In the genomic region with DNA sequence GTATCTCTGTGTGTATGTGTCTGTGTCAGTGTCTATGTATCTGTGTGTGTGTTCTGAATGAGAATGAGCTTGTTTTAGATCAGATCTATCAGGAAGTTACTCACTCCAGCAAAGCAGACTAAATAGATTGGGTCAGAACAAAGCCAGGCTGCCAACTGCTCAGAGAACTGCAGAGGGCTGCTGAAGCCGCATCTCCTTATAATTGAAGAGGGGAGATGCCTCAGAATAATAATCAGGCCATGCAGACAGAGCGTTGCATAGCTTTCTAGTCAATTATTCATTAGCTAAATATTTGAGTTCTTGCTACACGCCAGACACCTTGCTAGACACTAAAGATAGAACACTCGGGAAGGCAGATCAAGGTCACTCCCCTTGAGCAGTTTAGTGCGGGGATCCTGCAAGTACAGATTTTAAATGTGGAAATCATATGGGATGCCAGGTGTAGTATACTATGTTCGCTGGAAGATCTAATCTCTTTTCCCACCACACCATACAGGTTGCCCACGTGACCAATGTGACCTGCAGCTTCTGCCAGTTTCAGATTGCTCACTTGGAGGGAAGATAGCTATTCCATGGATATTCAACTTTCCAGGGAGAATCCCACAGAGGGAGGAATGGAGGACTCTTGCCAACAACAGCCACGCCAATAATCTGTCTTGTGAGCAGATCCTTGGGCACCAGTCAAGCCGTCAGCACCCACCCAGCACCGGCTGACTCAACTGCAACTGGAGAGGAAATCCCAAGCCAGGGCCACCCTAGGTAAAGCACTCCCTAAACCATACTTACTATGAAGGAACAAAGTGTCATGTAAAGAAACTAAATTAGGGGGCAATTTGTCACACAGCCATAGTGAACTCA, we compare ENCODE assay signal across 10 mouse cellular contexts. TPM values are rescaled to one million over a fixed set of nuclear protein-coding genes. Genes with fewer than 3 reads are reported as not detected.
DNase-seq lines count a peak whose midpoint lies in the region; ATAC-seq and TF ChIP-seq lines count a peak whose summit lies in the region.
"Had no signal": no experiment of that assay in that cellular context is flagged by ENCODE, and none has a peak within 500 bp of the region (broad histone marks: within the 10 kb centered on the region; RNA-seq: fewer than 3 reads in every experiment).

No protein-coding gene starts in this region.

- no peak overlapping the region for H3K4me2 ChIP-seq in liver, postnatal 0 days (ENCODE audit: low read depth, low read length)
- H3K4me2 ChIP-seq: limb, embryonic 12.5 days had no signal

- H3ac ChIP-seq in C2C12 (ENCODE audit: control insufficient read depth, insufficient read length, low read depth): no peak overlapping the region

- H3K9me3 ChIP-seq in heart, embryonic 10.5 days: no peaks in the 10 kb centered on the region
- no peaks in the 10 kb centered on the region; the same call in 1 of the 2 replicates for H3K9me3 ChIP-seq in liver, postnatal 0 days (ENCODE audit: low read length)
- H3K9me3 ChIP-seq: limb, embryonic 12.5 days had no signal

- DNase-seq in heart, adult 11 months: peak; percentile 90
- no peak for DNase-seq in heart, embryonic 10.5 days (ENCODE audit: low spot score)
- peak; percentile 10 for DNase-seq in heart, adult 8-10 months (ENCODE audit: low spot score)
- peak; percentile 28 to 49 for DNase-seq in kidney, postnatal 36 days
- no peak for DNase-seq in liver
- DNase-seq in liver, postnatal 0 days: no peak
- DNase-seq: thymus, adult 2 months had no signal

- 61% methylated on average over 10 of the region's 10 CpGs for WGBS in heart, embryonic 10.5 days
- WGBS in liver, postnatal 0 days (ENCODE audit: insufficient replicate concordance): 65% methylated on average over 10 of the region's 10 CpGs

- H3K4me1 ChIP-seq in heart, embryonic 10.5 days: peaks cover 17% of the 10 kb centered on the region
- no peaks in the 10 kb centered on the region for H3K4me1 ChIP-seq in liver, postnatal 0 days (ENCODE audit: insufficient read depth)
- H3K4me1 ChIP-seq: limb, embryonic 12.5 days had no signal

- no peak overlapping the region for H3K9ac ChIP-seq in liver, postnatal 0 days (replicated peaks)
- H3K9ac ChIP-seq: limb, embryonic 12.5 days had no signal

- TF ChIP-seq EP300 in liver, postnatal 0 days (IDR thresholded peaks at IDR 0.05; ENCODE audit: low read depth): no peak

- ATAC-seq in liver, postnatal 0 days: no peak
- no peak for ATAC-seq in inflammation-experienced regulatory T-cells, adult 6 months

- no peak overlapping the region for H3K4me3 ChIP-seq in heart, embryonic 10.5 days
- no peak overlapping the region for H3K4me3 ChIP-seq in C2C12 (ENCODE audit: insufficient read depth, poor library complexity, severe bottlenecking)
- H3K4me3 ChIP-seq in liver, postnatal 0 days (ENCODE audit: low read depth, low read length): no peak overlapping the region
- H3K4me3 ChIP-seq: limb, embryonic 12.5 days had no signal

- H3K79me3 ChIP-seq in C2C12 (ENCODE audit: low read depth): no peaks in the 10 kb centered on the region

- TF ChIP-seq CTCF in C2C12 (IDR thresholded peaks at IDR 0.05; ENCODE audit: control insufficient read depth, insufficient read depth, insufficient read length): no peak
- no peak for TF ChIP-seq CTCF in liver, postnatal 0 days (IDR thresholded peaks at IDR 0.05; ENCODE audit: low read depth)

- no peak overlapping the region for H3K27ac ChIP-seq in heart, embryonic 10.5 days
- no peak overlapping the region for H3K27ac ChIP-seq in liver, postnatal 0 days (ENCODE audit: low read depth)
- H3K27ac ChIP-seq: limb, embryonic 12.5 days had no signal

- no peaks in the 10 kb centered on the region for H3K27me3 ChIP-seq in heart, embryonic 10.5 days (ENCODE audit: insufficient read depth, poor library complexity, severe bottlenecking)
- H3K27me3 ChIP-seq in C2C12 (ENCODE audit: control insufficient read depth, insufficient read depth, insufficient read length): no peaks in the 10 kb centered on the region
- H3K27me3 ChIP-seq in liver, postnatal 0 days (ENCODE audit: insufficient read depth, low read length): no peaks in the 10 kb centered on the region
- H3K27me3 ChIP-seq: limb, embryonic 12.5 days had no signal

- no peaks in the 10 kb centered on the region for H3K36me3 ChIP-seq in heart, embryonic 10.5 days
- no peaks in the 10 kb centered on the region for H3K36me3 ChIP-seq in C2C12 (ENCODE audit: control insufficient read depth, insufficient read depth)
- no peaks in the 10 kb centered on the region for H3K36me3 ChIP-seq in liver, postnatal 0 days (replicated peaks; ENCODE audit: insufficient read depth, low read length)
- H3K36me3 ChIP-seq: limb, embryonic 12.5 days had no signal

- H3K79me2 ChIP-seq in C2C12 (ENCODE audit: control insufficient read depth, insufficient read depth): no peaks in the 10 kb centered on the region

TF ChIP-seq in C2C12, 6 proteins besides CTCF, POLR2A, EP300 and RAD21:
- TF ChIP-seq USF1 (IDR thresholded peaks at IDR 0.05; ENCODE audit: low read depth) (peak; percentile 31), CEBPB (IDR thresholded peaks at IDR 0.05; ENCODE audit: low read depth) (no peak)

RNA-seq across cellular contexts. Expression of a gene that starts 57.6 kb away (rescaled TPM):
- 54.0 and 66.9 TPM in 2 replicates for polyA plus RNA-seq in heart, embryonic 10.5 days (2016; fragmentation: Nextera tagmentation; extraction: Ambion mirVana)
- polyA plus RNA-seq in C2C12 (2012; fragmentation: generic; extraction: Trizol): 16.5 TPM
- 10 to 100 TPM; 31.9 to 37.2 (median 34.1) TPM for total RNA-seq in heart, adult 8-10 months (2022)
- 23.6 and 24.1 TPM in 2 replicates for polyA plus RNA-seq in liver, postnatal 0 days (2015; fragmentation: Nextera tagmentation; extraction: Ambion mirVana)
- 10 to 100 TPM; 21.5 to 49.1 (median 47.1) TPM for polyA plus RNA-seq in inflammation-experienced regulatory T-cells, adult 6 months (2017; shearing (Covaris generic))

Comparison
In these comparisons a context has a peak if more than half of its experiments do, and no peak if none do; other contexts are left out.
1. DNase-seq: peak in heart, adult 11 months (single experiment), heart, adult 8-10 months (single experiment) and kidney, postnatal 36 days (2 of 2); none in heart, embryonic 10.5 days (single experiment), liver (single experiment) and liver, postnatal 0 days (single experiment).